Comparison of ENCODE assay signal across 7 mouse cellular contexts in genomic region chr9:21161209-21161909, GRCm38 (mm10). TPM values are rescaled to one million over a fixed set of nuclear protein-coding genes. Genes with fewer than 3 reads are reported as not detected.
DNase-seq lines count a peak whose midpoint lies in the region; ATAC-seq and TF ChIP-seq lines count a peak whose summit lies in the region.

No protein-coding gene starts in this region.

- TF ChIP-seq CTCF in spleen, adult 2 months (IDR thresholded peaks at IDR 0.05; ENCODE audit: extremely low read depth, insufficient read depth, insufficient read length, insufficient replicate concordance), result peak; percentile 84

- no peaks in the 10 kb centered on the region for H3K9me3 ChIP-seq in embryonic facial prominence, embryonic 13.5 days
- no peaks in the 10 kb centered on the region for H3K9me3 ChIP-seq in limb, embryonic 14.5 days (ENCODE audit: control insufficient read depth, low read length)
- no peaks in the 10 kb centered on the region for H3K9me3 ChIP-seq in midbrain, embryonic 16.5 days (replicated peaks; ENCODE audit: control insufficient read depth, low read length, poor library complexity, severe bottlenecking)

- H3K4me2 ChIP-seq in embryonic facial prominence, embryonic 13.5 days, result peak overlapping the region; percentile 83
- H3K4me2 ChIP-seq in limb, embryonic 14.5 days (replicated peaks; ENCODE audit: low read depth, low read length, severe bottlenecking), result peak overlapping the region; percentile 85
- peak overlapping the region; percentile 91 for H3K4me2 ChIP-seq in midbrain, embryonic 16.5 days (ENCODE audit: low read length)

- ATAC-seq in embryonic facial prominence, embryonic 13.5 days (ENCODE audit: insufficient number of reproducible peaks, insufficient read depth, low FRiP score, low TSS enrichment, low read depth), result peak; percentile 56; the same call in 1 of the 2 replicates
- ATAC-seq in limb, embryonic 14.5 days (ENCODE audit: low FRiP score, low read depth), result peak; percentile 73
- ATAC-seq in midbrain, embryonic 16.5 days, result peak; percentile 55

- TF ChIP-seq POLR2A in limb, embryonic 14.5 days (IDR thresholded peaks at IDR 0.05; ENCODE audit: borderline replicate concordance, extremely low read depth, insufficient read depth, insufficient read length), result 0 out of 2 replicates have a peak, but pooled peaks have one; percentile 23
- no peak for TF ChIP-seq POLR2A in spleen, adult 2 months (IDR thresholded peaks at IDR 0.05; ENCODE audit: low read depth, low read length)

- peak; percentile 90 for DNase-seq in adrenal gland, postnatal 36 days
- DNase-seq in heart, adult 8-10 months (ENCODE audit: low spot score), result peak; percentile 86
- peak; percentile 91 for DNase-seq in kidney, adult 9 months
- DNase-seq in limb, embryonic 14.5 days (ENCODE audit: low spot score), result peak; percentile 92
- DNase-seq in spleen, adult 2 months (ENCODE audit: low read depth in 1 of 2, low spot score in 2 of 2), result peak; percentile 83 to 87

- H3K36me3 ChIP-seq in embryonic facial prominence, embryonic 13.5 days, result no peaks in the 10 kb centered on the region
- no peaks in the 10 kb centered on the region for H3K36me3 ChIP-seq in limb, embryonic 14.5 days (ENCODE audit: control insufficient read depth, insufficient read depth, low read length)
- H3K36me3 ChIP-seq in midbrain, embryonic 16.5 days (ENCODE audit: control insufficient read depth, insufficient read depth, low read length), result no peaks in the 10 kb centered on the region
- no peaks in the 10 kb centered on the region for H3K36me3 ChIP-seq in spleen, adult 2 months (ENCODE audit: control insufficient read depth, insufficient read depth, low read length)

- under 1% methylated on average over 52 of the region's 52 CpGs for WGBS in embryonic facial prominence, embryonic 13.5 days
- under 1% methylated on average over 52 of the region's 52 CpGs for WGBS in limb, embryonic 14.5 days
- under 1% methylated on average over 52 of the region's 52 CpGs for WGBS in midbrain, embryonic 16.5 days
- 1% methylated on average over 52 of the region's 52 CpGs for WGBS in spleen, adult 2 months

- peak overlapping the region; percentile 79 for H3K9ac ChIP-seq in embryonic facial prominence, embryonic 13.5 days
- H3K9ac ChIP-seq in limb, embryonic 14.5 days (ENCODE audit: low read depth, low read length, severe bottlenecking), result peak overlapping the region; percentile 65
- H3K9ac ChIP-seq in midbrain, embryonic 16.5 days (ENCODE audit: low read depth, low read length), result peak overlapping the region; percentile 78

- H3K4me1 ChIP-seq in embryonic facial prominence, embryonic 13.5 days, result peaks cover 26% of the 10 kb centered on the region
- peaks cover 14% of the 10 kb centered on the region for H3K4me1 ChIP-seq in limb, embryonic 14.5 days (ENCODE audit: control insufficient read depth, insufficient read depth, low read length)
- peaks cover 21% of the 10 kb centered on the region; the same call in 1 of the 2 replicates for H3K4me1 ChIP-seq in midbrain, embryonic 16.5 days (ENCODE audit: control insufficient read depth, insufficient read depth, low read length)
- peaks cover 22% of the 10 kb centered on the region for H3K4me1 ChIP-seq in spleen, adult 2 months (ENCODE audit: control insufficient read depth, insufficient read depth, insufficient read length)

- no peak overlapping the region for H3K27ac ChIP-seq in embryonic facial prominence, embryonic 13.5 days
- H3K27ac ChIP-seq in limb, embryonic 14.5 days (replicated peaks; ENCODE audit: low read depth, low read length), result no peak overlapping the region
- 0 out of 2 replicates have a peak overlapping the region, but pooled peaks have one; percentile 1 for H3K27ac ChIP-seq in midbrain, embryonic 16.5 days (ENCODE audit: low read length)
- H3K27ac ChIP-seq in spleen, adult 2 months (ENCODE audit: insufficient read depth, low read length), result no peak overlapping the region; the same call in 1 of the 2 replicates

- peak overlapping the region; percentile 59 for H3K4me3 ChIP-seq in embryonic facial prominence, embryonic 13.5 days
- H3K4me3 ChIP-seq in limb, embryonic 14.5 days (replicated peaks; ENCODE audit: low read length), result peak overlapping the region; percentile 54
- peak overlapping the region; percentile 61 for H3K4me3 ChIP-seq in midbrain, embryonic 16.5 days (ENCODE audit: low read depth, low read length)
- H3K4me3 ChIP-seq in spleen, adult 2 months (ENCODE audit: extremely low read depth, insufficient read depth, insufficient read length), result peak overlapping the region; percentile 57

- H3K27me3 ChIP-seq in embryonic facial prominence, embryonic 13.5 days, result peaks cover 53% of the 10 kb centered on the region
- peaks cover 44% of the 10 kb centered on the region for H3K27me3 ChIP-seq in limb, embryonic 14.5 days (ENCODE audit: control insufficient read depth, insufficient read depth, low read length)
- peaks cover 36% of the 10 kb centered on the region for H3K27me3 ChIP-seq in midbrain, embryonic 16.5 days (ENCODE audit: control insufficient read depth, insufficient read depth, low read depth, low read length)
- H3K27me3 ChIP-seq in spleen, adult 2 months (ENCODE audit: control insufficient read depth, insufficient read depth, low read length), result peaks cover 11% of the 10 kb centered on the region

RNA-seq across cellular contexts. Expression of gene Pde4a, which starts 4.2 kb away (rescaled TPM):
- 10 to 100 TPM in 1 of 2 experiments, 1 to 10 TPM in 1; 8.6 to 10.6 TPM for total RNA-seq in adrenal gland, postnatal 36 days (2021)
- 4.9 and 6.1 TPM in 2 replicates for polyA plus RNA-seq in embryonic facial prominence, embryonic 13.5 days (2015; fragmentation: Nextera tagmentation; extraction: Ambion mirVana)
- 10 to 100 TPM; 48.5 to 75.4 (median 62.1) TPM for total RNA-seq in heart, adult 8-10 months (2022)
- 5.7 and 7.1 TPM in 2 replicates for polyA plus RNA-seq in limb, embryonic 14.5 days (2012; rRNA removed)
- polyA plus RNA-seq in limb, embryonic 14.5 days (2014; fragmentation: Nextera tagmentation; extraction: Ambion mirVana), result 4.4 and 5.7 TPM in 2 replicates
- polyA plus RNA-seq in midbrain, embryonic 16.5 days (2015; fragmentation: Nextera tagmentation; extraction: Ambion mirVana), result 44.2 and 49.3 TPM in 2 replicates
- polyA plus RNA-seq in spleen, adult 2 months (2012; rRNA removed), result 12.4 and 13.1 TPM in 2 replicates

RNA-seq across cellular contexts. Expression of gene Cdc37, which starts 11.6 kb away (rescaled TPM):
- 100 to 1,000 TPM; 180 to 201 TPM for total RNA-seq in adrenal gland, postnatal 36 days (2021)
- polyA plus RNA-seq in embryonic facial prominence, embryonic 13.5 days (2015; fragmentation: Nextera tagmentation; extraction: Ambion mirVana), result 328 and 359 TPM in 2 replicates
- 100 to 1,000 TPM; 138 to 170 (median 157) TPM for total RNA-seq in heart, adult 8-10 months (2022)
- polyA plus RNA-seq in limb, embryonic 14.5 days (2012; rRNA removed), result 145 and 257 TPM in 2 replicates
- polyA plus RNA-seq in limb, embryonic 14.5 days (2014; fragmentation: Nextera tagmentation; extraction: Ambion mirVana), result 292 and 299 TPM in 2 replicates
- polyA plus RNA-seq in midbrain, embryonic 16.5 days (2015; fragmentation: Nextera tagmentation; extraction: Ambion mirVana), result 199 and 227 TPM in 2 replicates
- 39.5 and 44.7 TPM in 2 replicates for polyA plus RNA-seq in spleen, adult 2 months (2012; rRNA removed)

RNA-seq across cellular contexts. Expression of gene Tyk2, which starts 30.3 kb away (rescaled TPM):
- 10 to 100 TPM; 14.6 to 15.2 TPM for total RNA-seq in adrenal gland, postnatal 36 days (2021)
- 14.1 and 14.4 TPM in 2 replicates for polyA plus RNA-seq in embryonic facial prominence, embryonic 13.5 days (2015; fragmentation: Nextera tagmentation; extraction: Ambion mirVana)
- 1 to 10 TPM; 8.6 to 9.1 (median 8.7) TPM for total RNA-seq in heart, adult 8-10 months (2022)
- polyA plus RNA-seq in limb, embryonic 14.5 days (2012; rRNA removed), result 20.9 and 25.8 TPM in 2 replicates
- polyA plus RNA-seq in limb, embryonic 14.5 days (2014; fragmentation: Nextera tagmentation; extraction: Ambion mirVana), result 10.6 and 11.4 TPM in 2 replicates
- polyA plus RNA-seq in midbrain, embryonic 16.5 days (2015; fragmentation: Nextera tagmentation; extraction: Ambion mirVana), result 9.7 and 9.9 TPM in 2 replicates
- 46.1 and 52.2 TPM in 2 replicates for polyA plus RNA-seq in spleen, adult 2 months (2012; rRNA removed)
